Mouse (Mus musculus): Measurements from ENCODE around the gene Gm3045. TPM values are rescaled to one million over a fixed set of nuclear protein-coding genes. Genes with fewer than 3 reads are reported as not detected.

The Gm3045 gene
- polyA plus RNA-seq (2017; shearing (Covaris generic)), result not detected

DNA sequence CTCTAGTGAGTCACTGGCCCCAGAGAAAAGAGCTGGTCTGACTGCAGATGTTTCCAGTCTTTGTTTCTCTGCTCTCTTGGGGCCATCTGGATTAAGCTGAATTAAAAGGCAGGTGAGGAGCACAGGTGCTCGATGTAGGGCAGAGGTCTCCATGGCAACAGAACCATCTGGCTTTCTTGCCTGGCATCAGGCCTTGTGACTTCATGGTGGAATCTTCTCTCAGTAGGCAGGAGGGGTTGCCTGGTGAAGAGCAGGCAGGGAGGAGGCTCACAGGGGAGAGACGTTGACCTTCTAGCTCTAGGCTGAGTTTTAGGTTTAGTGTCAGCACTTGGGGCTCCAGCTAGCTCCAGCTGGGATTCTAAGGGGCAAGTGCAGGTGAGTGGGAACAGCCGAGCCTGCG is at the start of gene Gm3045:
Gene Gm3045 (plus strand): TSS at position 230 of the 400 bp plus-strand sequence.
- ATAC-seq, result no peak

DNA sequence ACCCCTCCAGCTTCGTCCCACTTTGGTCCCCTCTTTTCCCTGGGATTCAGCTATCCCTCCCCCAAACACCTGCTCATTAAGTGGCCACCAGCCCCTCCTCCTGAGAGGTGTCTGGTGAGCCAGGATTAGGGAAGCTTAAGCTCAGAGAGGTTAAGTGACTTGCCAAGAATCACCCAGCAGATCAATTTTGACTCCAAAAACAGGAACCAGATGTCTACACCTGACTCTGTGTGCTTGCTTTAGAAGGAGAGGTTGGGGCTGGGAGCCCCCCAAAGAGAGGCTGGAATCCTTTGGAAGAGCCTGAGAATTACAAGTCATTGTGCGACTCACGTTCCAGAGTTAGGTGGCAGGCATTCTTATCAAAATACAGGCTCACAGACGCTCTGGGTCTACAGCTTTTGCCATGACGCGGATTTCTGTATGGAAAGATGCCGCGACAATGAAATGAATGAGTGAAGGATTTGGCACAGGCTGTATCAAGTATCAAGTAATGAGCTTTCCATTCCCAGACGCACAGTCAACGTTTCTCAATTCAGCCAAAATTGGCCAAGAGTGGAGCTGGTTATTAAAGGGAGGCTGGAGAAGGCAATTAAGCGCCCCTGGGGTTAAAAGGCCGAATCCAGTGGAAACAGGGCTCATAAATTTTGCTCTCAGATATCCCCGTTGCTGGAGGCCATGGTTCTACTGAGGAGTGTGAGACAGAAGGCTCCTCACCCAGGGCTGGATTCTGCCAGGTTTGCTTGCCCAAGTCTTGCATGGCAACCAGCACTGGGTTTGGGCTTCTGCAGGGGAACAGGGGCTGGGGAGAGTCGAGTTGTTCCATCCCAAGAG is 45.3 kb upstream of the Gm3045 start:
- ATAC-seq, result no peak

DNA sequence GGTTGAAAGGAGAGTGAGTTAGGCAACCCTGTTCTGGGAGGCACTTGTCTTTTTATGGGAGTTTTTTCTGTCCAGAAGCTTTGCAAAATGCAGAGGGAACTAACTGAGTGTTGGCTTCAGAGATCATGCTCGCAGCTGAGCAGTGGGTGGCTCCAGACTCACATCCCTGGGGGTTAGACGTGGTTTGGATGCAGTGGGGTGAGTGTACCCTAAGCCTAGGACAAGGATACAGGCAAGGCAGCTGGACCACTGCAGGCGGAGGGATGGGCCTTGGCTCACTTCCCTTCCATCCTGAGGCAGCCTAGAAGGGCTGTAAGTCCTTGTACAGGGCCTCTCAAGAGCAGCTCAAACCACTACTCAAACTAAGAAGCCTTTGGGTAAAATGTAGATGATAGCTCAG is 43.0 kb upstream of the Gm3045 start:
- no peak for ATAC-seq

DNA sequence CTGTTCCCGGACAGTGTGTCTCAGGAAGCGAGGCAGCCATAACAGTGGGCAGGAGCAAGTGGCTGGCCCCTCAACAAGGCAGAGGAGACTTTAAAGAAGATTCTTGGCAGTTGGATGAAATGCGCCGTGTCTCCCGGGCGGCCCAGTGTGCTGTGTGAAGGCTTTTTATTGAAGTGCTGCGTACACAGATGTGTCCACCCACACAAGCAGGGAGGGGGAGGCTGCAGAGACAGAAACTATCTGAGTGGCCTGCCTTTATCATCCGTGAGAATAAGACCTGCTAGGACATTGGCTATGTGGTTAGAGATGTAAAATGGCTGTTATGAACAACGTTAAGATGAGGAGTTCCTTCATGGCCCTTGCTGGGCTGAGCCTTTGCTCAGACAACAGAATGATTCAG is 40.0 kb upstream of the Gm3045 start:
- no peak for ATAC-seq

DNA sequence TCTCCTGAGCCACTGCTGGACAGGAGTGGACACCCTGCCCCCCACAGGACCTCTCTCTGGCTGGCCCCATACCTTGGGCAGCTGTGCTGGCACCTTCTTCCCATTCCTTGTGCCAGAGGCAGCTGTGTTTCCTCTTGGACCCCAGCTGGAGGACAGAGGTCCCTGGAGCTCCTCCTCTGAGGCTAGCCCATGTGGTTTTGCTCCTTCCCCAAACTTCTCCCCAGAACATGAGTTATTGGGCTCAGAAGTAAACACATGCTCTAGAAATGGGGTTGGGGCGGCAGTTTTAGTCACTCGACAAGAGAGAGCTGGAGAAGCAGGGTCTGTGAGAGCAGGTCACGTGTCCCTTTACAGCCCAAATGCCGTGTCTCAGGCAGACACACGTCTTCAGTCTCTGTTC is 39.0 kb upstream of the Gm3045 start:
- no peak for ATAC-seq

DNA sequence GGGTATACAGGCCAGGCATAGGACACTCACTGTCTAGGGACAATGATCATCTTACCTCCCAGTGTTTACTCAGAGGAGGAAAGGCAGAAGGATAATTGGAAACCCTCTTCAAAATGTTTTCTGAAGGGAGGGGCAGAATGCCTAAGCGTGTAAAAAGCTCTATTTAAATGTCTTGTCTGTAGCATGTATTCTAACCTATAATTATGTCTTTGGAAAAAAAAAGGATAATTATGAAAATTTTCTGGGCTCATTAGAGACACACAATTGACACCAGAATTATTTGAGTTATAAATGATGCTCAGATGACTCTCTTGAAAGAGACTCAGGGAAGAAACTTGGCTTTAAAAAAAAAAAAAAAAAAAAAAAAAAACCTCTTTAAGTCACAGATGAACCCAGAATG is 38.4 kb upstream of the Gm3045 start:
- ATAC-seq, result no peak

DNA sequence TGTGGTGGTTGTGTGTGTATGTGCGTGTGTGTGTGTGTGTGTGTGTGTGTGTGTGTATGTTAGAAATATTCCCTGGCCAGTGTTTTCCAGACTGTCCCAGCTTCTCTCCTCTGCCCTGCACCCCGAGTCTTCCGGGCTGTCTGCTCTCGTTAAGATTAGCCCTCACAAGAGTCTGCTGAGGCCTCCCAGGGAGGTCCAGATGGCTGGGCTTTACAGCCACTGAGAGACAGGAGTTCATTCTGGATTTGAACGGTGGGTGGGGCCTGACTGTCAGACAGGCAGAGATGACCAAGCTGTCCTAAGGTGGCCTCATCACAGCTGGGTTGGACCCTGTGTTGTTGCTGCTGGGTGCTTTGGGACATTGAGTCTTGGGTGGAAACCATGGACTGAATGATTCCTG is 28.8 kb upstream of the Gm3045 start:
- ATAC-seq, result no peak

DNA sequence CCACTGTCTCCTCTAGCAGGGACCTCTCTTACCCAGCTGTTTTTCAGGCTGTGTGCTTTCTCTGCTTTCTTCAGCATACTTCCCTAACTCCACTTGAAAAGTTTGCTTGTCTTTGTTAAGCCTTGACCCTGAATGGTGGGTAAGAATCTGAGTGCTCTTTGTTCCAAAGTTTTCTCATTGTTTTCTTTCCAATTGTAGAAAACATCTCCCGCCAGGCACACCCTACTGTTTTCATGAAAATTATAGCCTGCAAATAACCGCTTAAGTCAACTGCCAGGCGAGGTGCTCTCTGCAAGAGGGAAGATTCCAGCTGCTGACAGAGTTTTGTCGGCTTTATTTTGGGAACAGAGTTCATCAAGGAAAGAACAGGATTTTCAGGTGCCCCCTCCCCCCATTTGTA is 25.2 kb upstream of the Gm3045 start:
- no peak for ATAC-seq

DNA sequence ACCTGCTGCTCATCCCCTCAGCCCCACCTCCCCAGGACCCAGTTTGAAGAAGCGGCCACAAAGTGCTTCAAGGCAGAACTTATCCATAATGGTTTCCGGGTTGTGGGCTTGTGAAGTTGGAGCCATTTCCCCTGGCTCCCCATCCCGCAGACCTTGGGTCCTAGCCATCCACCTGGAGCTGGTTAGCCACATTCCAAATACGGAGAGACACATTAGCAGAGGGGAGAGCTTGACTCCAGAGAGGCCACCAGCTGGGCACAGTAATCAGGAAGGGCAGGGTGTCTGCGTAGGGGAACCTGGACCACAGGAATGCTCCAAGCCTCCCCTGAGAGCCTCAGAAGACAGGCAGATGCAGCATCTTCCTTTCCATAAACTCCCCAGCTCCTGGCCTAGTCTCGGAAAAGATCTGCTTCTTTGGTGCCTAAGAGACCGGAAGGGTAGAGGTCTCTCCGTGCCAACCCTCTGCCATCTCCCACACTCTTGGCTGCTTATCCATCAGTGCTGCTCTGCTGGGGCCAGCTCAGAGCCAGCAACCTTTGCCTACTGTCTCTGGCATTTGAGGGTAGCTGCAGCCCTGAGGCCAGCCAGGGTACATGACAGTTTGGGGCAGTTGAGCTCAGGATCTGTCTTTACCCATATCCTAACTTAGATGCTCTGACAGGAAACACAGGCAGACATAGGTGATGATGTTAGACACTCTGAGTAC is 22.9 kb upstream of the Gm3045 start:
- no peak for ATAC-seq

DNA sequence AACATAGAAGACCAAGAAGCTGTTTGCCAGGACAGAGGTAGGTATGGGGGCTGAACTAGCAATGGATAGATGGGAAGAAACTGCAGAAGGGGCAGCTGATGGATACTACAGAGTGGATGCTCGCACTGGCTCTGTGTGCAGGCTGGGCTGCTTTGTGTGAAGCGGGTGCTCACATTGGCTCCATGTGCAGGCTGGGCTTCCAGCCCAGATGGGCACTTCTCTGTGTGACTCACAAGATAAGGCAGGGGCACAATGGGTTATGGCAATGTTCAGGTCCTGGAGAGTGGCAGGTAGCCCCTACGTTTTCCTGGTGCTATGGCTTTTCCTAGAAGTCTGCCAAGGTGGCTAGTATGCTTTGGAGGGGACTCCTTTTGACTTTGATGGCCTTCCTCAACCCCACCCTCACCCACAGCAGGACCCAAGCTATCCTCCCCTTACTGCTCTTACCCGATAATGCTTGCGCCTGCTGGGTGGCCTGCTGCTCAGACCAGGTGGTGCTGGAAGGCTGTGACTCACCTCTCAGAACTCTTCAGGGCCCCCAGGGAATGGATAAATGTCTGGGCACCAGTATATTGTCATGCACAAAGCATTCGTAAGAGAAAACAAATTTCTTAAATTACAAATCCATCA is 21.8 kb upstream of the Gm3045 start:
- ATAC-seq, result no peak

DNA sequence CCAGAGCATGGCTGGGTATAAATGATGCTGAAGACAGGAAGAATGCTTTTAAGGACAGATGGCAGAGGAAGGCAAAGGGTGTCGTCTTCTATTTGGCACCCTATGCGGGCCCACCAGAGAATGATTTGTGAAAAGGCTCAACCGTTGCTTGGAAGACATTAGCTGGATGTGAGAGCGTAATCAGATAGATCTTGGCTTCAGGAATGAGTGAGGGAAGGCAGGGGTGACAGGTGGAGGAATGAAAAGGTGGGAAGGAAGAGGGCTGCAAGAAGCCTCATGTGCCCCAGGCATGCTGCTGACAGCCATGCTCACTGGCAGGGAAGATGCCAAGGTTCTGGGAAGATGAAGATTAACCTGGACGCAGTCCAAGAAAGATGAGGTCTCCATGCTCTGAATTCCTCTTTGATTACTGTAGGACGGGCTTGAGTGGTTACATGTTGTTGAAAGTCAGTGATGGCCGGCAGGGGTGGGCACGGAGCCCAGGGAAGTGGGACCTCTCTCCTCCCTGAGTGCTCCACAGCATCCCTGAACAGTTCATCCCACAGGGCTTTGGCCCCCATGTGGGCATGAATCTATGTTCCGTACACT is 14.0 kb upstream of the Gm3045 start:
- no peak for ATAC-seq

DNA sequence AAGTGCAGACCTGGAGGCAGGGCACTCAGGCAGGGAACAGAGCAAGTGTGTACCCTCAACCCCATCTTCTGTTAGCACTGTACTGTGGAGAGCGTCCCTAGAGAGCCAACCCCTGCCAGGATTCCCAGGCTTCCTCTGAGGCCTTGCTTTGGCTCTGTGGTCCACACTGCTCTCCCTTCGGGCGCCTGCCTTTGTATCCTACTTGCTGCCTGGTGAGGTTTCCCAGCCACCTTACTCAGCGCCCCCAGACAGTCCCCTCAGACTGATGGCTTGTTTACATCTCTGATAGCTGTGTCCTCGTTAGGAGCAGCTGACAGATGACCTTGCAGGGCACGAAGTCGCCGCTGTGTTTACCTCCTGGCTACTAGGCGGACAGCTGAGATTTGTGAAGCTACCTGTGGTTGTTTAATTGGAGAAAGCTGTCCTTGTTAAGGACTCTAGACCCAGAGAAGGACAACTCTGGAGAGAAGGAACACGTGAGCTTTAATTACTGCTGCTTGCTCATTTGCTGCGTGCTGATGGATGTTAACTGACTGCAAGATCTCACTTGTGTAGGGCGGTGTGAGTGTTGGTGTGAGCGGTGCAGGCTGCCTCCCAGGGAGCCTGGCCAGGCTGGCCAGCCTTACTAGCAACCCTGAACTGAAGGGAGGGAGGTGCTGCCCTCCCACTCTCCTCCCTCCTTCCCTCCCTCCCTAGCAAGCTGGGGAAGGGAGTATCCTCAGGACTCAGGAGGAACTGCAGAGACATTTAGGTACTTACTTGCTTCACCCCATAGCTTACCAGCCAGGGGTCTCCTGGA is 7.5 kb upstream of the Gm3045 start:
- ATAC-seq, result no peak

DNA sequence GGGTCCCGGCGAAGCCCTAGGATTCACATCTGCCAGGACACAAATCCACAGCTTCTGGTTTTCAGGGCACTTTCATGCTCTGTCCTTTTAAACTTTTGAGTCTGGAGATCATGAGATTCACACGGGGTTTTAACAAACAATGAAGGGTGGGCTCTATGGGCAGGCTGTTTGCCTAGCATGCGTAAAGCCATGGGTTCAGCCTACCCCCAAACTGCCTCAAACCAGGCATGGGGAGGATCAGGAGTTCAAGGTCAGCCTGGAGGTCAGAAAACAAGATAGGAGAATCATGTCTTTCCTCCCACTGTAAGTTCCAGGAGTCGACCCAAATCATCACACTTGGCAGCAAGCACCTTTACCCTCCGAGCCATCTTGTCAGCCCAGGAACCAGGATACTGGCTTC is 6.9 kb upstream of the Gm3045 start:
- ATAC-seq, result no peak

DNA sequence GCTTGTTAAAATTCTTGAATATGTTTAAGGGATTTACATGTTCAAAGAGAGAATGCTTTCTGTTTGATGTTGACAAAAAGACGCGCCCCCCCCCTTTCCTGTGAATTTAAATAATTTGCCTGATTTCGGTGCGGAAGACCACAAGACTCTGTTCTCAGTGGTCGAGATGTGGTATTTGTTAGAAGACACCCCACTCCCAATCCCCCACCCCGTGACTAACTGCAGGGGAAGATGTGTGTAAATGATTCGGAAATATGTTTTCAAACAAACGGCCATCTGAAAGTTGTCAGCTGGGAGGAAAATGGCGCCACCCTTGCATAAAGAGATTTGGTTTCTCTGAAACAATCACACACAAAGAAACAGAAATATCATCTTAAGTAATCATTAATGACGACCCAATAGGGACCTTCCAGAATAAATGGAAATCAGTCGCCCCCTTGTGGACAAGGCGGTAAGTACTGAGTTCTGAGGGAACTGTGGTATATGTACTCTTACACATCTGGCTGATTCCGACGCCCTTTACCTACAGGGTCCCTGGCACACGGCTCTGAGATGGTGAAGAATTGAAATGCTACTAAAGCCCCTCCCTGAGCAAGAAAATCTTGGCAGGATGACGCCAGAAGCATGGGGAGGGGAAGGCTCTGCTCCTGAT is 4.2 kb upstream of the Gm3045 start:
- ATAC-seq, result no peak

DNA sequence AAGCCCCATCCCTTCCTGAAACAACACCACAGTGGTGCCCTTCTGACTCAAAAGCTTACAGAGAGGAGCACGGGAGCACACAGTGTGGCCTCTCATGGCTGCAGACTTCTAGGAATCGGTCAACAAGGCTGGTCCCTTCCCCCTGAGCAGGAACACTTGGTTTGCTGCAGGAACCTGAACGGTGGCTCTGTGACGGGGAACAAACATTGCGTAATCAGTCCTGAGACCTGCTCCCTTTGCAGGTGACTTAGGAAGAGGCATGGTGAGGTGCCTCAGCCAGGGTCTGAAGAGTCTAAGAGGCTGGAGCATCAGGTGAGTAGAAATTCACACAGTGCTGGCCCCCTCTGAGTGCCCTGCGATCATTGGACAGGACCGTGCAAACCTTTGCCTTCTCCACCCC is 463 bp upstream of the Gm3045 start:
- no peak for ATAC-seq

DNA sequence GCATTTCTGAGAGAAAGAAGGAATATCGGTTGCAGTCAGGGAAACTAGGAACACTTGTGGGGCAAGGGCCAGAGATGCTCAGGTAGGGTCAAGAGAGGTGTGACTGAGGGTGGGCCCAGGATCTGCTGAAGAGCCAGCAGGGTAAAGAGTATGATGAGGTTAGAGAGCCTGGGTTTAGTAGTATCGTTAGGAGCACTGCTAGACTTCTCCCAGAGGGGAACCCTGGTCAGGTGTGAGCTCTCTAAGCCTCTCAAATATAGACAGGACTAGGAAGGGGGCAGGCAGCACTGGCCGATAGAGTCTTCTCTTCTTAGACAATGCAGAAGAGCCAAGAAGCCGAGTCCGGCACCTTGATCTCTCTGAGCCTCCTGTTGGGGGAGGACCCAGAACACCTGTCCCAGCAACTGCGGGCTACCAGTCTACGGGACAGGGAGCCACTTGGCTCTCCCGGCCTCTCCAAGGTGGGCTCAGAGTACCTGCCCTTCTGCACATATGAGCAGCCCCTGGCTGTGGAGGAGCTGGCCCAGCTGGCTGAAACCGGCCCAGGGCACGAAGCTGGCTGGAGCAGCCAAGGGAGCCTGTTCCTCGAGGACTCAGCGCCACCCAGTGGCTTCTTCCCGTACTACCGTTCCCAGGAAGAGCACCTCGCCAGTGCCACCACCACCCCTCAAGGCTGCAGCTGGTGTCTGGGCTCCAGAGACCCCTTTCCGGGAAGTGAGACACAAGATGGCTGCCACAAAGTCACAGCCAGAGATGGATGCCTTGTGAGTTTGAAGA is 2.5 kb downstream of the Gm3045 start:
- ATAC-seq, result no peak

DNA sequence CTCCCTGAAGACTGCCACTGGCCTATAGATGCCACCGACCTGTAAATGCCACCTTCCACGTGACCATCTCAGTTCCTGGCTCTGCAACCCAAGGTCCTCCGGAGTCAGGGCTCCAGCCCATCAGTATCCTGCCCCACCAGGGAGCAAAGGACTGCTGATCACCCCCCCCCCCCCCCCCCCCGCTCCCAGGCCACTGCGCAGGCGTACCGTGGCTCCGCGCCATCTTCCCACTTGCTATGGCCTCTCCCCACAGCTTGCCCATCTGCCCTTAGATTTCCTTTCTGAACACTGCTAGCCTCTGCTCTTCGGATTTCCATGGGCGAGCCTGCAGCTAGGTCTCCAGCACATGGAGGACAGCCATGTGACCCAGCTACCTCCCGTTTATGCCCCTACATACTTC is 6.1 kb downstream of the Gm3045 start:
- ATAC-seq, result no peak

DNA sequence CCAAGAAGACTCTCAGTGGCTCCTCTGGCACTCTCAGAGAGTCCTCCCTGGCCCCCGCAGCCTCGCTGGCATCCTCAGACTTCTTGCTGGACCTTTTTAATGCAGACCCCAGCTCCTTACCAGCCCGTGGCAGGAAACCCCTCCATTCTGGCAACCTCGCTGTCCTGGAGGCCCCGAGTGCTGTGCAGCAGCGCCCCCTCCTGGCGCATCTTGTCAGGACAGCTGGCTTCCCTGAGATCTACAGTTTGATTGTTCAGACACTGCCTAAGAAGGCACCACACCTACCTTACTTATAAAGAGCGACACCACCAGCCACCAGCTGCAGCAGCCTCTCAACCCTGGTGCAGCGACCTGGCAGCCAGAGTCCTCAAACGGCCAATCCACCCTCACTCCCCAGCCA is 7.1 kb downstream of the Gm3045 start:
- no peak for ATAC-seq

DNA sequence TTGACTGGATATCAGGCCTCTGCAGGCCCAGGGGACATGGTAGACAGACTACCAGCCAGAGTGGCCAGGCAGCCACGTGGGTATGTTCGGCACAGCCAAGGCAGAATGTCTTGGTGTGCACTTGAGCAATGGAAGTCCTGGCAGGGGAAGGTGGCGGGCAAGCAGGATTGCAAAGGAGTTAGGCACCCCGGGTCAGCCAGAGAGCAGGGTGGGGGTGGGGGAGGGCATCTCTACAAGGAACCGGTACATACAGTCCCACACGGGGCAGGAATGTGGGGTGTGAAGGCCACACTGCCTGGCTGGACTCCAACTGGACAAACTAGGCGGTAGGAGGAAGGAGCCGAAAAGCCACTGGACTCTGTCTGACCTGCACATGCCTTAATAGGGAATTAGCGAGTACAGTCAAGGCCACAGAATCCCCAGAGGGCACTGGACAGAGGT is 7.9 kb downstream of the Gm3045 start:
- no peak for ATAC-seq

DNA sequence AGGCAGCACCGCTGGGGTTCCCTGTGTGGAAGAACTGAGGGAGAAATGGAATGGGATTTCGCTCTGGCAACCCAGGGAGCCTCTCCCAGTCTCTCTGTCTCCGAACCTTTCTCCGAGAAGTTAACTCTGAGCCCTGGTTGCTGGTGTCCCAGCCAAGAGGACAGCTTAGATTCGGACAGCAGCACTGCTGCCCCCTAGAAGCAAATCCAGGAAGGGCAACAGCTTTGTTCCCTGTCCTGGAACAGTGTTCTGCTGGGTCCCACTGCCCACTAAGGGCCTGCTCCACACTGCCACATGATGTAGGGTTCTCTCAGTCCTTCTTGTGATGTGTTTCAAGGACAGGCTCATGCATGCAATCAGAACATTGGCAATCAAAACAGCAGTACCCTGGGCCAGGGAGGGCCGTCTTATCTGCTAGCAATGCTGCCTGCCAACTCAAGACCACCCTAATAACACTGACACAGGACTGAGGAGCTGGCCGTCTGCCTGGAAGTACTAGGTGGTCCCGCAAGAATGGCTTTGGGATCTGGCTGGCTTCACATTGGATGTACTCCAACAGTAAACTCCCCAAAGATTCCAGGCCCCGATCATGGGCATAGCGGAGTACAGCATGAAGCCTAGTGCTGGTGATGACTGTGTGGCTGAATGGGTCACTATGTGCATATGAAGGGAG is 9.4 kb downstream of the Gm3045 start:
- no peak for ATAC-seq
